Mouse (Mus musculus): ENCODE data around the gene Zbtb21. TPM values are rescaled to one million over a fixed set of nuclear protein-coding genes. Genes with fewer than 3 reads are reported as not detected.
A peak's percentile ranks its signal among the peaks of the same experiment; 100 is the strongest.
"Not testable (repeated sequence)": the region's sequence is repeated elsewhere in the genome, so short reads cannot be mapped to it uniquely, and the experiment has no call there.

Gene Zbtb21
- total RNA-seq, 2 experiments from 2014 or later = 24.7 to 28.7 TPM

GRCm38 (mm10) chr16:97948836-97949235 is 13.6 kb downstream of the Zbtb21 start:
- intact Hi-C loops (cut with DNase I) = no loop called here
- no peak for DNase-seq

GRCm38 (mm10) chr16:97946993-97947392 is 15.4 kb downstream of the Zbtb21 start:
- intact Hi-C loops (cut with DNase I); DNase-seq: not testable (repeated sequence)

DNA sequence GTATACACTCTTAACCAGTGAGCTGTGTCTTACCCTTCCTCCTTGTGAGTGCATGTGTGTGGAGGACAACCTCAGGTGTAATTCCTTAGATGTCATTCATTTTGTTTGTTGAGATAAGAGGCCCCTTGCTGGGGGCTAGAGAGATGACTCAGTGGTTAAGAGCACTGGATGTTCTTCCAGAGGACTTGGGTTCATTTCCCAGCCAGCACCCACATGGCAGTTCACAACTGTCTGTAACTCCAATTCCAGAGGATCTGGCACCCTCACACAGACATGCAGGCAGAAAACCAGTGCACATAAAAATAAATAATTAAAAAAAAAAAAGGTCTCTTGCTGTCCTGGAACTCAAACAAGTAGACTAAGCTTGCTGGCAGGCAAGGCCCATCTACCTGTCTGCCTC is 20.6 kb downstream of the Zbtb21 start:
- intact Hi-C loops (cut with DNase I) = no loop called here
- DNase-seq = no peak

DNA sequence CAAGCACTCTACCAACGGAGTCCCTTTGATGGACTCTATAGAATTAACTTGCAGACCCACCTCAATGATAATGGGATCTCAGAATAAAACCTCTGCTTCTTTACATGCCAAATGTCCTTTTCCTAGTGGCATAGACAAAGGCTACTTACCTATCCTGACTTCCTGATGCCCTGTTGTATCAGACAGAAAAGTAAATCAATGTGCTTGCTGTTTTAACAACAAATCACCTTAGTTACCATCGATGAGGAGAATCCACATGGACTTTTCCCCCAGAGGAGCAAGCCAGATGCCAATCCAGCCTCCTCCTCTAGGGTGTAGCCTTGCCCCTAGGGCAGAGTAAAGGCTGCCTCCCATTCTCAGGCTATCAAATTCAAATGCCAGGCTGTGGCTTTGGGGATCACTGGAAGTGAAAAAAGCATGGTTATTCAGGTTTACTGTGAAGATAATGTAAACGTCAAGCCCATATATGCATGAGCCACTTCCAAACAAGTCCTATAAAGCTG is 21.9 kb downstream of the Zbtb21 start:
- DNase-seq = no peak
- intact Hi-C loops (cut with DNase I) = no loop called here

GRCm38 (mm10) chr16:97935815-97936214 is 26.6 kb downstream of the Zbtb21 start:
- no peak for DNase-seq

DNA sequence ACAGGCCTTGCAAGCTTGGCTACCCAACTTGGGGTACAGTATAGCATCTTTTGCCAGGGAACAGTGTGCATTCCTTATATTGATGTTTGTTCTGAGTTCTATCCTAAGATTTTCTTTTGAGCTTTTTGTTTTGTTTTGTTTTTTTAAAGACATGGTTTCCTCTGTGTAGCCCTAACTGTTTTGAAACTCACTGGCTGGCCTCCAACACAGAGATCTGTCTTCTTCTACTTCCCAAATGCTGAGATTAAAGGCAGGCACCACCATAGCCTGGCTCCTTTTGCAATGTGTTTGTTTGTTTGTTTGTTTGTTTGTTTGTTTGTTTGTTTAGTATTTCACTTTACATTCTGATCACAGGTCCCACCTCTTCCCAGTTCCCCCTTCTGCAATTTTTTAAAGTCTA is 32.2 kb downstream of the Zbtb21 start:
- intact Hi-C loops (cut with DNase I) = no loop called here

More at GRCm38 (mm10) chr16:97935815-97936214, 26.6 kb downstream of the Zbtb21 start:
- intact Hi-C loops (cut with DNase I) = no loop called here

DNA sequence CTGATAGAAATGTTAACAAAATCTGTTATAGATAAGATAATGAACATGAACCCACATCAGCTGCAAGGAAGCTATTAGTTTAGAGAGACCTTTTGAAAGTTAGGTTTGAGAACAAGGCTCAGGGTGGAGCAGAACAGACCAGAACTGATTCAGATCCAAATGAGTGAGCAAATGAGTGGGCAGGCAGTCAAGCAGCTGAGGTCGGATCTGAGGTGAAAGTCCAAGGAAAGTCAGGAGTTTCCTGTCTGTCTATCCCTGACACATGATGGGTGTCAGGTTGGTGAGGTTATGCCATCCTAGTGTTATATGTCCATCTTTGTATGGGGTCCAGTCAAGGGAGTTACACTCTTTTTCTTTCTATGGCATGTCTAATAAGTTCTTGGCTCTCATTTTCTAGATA is 32.9 kb downstream of the Zbtb21 start:
- intact Hi-C loops (cut with DNase I) = no loop called here
- no peak for DNase-seq

More for the DNA sequence above, 32.2 kb downstream of the Zbtb21 start:
- no peak for DNase-seq

DNA sequence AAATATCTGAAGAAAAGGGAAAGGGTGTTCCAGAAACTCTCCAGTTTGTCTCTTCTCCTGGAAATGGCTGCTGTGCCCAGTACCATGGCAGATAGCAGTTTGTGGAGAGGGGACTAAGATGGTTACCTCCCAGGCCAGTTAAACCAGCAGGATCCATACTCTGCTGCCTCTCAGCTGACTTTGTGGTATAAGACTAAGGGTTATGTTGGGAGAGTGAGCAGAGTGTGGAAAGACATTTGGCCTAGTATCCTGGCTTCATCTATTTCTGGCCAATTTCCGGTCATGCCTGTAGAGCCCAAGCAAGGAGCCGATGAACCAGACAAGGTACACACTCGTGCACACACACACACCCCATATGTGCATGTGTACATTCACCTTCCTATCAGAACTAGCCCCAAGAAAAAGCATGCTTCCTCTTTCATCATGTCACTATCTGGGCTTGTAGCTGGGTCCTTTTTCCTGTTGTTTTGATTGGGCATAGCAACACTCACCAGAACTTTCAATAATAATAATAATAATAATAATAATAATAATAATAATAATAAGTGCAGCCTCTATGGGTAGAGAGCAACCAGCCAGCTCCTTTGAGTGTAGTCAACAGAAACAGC is 35.0 kb downstream of the Zbtb21 start:
- DNase-seq = no peak
- intact Hi-C loops (cut with DNase I) = no loop called here

DNA sequence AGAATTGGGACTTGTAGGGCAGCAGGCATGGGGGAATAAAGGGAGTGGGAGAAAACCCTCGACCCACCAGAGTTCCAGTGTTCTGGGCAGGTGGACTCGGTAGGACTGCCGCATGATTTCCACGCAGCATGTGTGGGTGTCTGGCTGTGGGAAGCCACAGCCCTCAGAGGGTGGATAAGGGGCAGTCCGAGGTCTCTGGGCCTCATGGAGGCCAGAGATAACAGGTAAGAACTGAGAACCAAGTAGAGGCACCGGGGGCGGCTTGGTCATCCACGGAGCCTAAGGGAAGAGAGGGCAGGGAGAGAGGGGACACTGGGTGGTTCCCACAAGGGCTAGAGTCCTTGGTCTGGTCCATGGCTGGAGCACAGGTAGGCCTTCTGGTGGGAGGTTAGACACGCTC is 36.0 kb downstream of the Zbtb21 start:
- no peak for DNase-seq
- intact Hi-C loops (cut with DNase I) = no loop called here

- intact Hi-C loops (cut with DNase I) = no loop called here
- no peak for DNase-seq
Observed at GRCm38 (mm10) chr16:97925760-97926159, 36.7 kb downstream of the Zbtb21 start.

GRCm38 (mm10) chr16:97923700-97924099 is 38.7 kb downstream of the Zbtb21 start:
- no peak for DNase-seq
- intact Hi-C loops (cut with DNase I) = no loop called here

DNA sequence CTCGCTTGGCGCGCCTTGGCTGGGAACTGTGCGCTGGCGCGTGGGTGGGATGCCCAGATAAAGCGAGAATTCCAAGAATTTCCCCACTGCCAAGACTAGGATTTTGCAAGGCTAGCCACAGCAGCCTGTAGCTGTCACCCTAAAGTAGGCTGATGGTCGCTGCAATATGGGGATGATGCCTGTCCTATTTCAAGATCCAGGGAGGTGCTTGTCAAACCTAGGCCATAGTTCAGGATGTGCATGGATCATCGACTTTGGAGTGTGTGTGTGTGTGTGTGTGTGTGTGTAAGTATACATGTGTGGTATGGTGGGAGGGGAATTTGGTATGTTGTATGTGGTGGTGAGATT is 39.7 kb downstream of the Zbtb21 start:
- intact Hi-C loops (cut with DNase I) = no loop called here
- DNase-seq = no peak

DNA sequence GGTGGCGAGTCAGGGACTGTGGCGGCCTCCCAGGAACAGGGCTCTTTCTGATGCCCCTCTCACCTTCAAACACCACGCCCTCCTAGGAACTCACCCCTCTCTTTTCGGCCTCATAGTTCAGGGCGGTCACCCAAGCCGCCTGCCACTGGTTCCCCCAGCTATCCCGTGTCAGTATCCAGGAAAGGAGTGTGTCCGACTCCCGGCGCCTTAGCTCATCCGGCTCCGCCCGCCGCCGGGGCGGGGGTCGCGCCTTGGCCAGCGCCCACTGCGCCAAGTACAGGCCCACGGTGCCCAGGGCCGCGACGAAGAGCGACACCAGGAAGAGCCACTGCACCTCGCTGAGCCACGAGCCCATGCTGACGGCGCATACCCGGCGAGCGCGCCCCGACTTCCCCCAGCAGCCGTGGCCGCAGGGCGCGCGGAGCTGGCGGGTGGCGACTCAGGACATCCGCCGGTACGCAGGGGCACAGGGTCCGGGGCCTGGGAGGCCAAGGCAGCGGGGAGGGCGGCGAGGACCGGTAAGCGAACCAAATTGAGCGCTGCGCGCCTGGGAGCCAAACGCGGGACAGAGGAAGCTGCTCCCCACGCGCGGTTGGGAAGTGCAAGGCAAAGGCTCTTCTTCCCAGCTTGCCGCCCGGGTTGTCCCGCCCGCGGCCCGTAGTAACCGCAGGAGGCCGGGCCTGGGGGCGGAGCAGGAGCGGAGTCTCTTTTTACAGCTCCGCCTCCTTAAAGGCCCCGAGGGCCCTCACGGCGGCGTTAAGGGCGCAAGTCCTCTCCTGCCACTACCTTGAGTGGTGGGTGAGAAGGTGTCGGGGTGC is 40.3 kb downstream of the Zbtb21 start:
- intact Hi-C loops (cut with DNase I) = no loop called here
- peak; percentile 78 for DNase-seq

DNA sequence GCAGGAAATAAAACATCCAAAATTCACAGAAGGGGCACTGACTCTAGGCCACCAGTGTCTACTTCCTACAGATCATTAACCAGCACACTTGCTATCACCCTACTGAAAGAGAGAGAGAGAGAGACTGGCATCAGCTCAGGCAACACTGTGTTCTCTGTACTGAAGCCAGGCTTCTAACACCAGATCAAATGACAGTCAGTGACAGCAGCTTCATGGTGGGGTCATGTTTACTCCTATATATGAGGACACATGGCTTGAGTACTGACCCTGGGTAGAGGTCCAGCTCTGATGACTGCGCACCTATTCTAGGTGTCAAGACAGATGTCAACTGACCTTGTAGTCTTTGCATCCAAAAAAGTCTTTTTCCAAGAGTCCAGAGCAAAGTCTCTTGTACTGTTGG is 41.8 kb downstream of the Zbtb21 start:
- intact Hi-C loops (cut with DNase I) = no loop called here
- no peak for DNase-seq

- DNase-seq = no peak
- intact Hi-C loops (cut with DNase I) = no loop called here
Observed at GRCm38 (mm10) chr16:97919793-97920192, 42.6 kb downstream of the Zbtb21 start.

- no peak for DNase-seq
- intact Hi-C loops (cut with DNase I) = no loop called here
Observed at GRCm38 (mm10) chr16:97912873-97913272, 49.5 kb downstream of the Zbtb21 start.

DNA sequence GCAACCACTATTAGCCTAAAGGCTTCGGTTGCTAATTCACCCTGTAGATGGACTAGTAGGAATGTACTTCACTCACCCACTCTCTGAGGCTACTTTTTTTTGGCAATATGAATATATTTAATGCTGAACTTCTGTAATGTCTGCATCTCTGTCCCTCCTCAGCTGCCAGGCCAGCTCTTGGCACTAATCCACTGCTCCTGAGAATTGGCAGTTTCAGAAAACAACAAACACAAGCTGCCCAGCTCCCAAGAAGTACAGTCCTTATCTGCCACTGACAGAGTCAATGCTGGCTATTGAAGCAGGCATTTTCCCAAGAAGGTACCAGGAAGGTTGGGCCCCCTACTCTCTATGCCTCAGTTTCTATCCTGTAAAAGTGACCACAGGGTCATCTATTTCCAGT is 53.1 kb downstream of the Zbtb21 start:
- DNase-seq = peak; percentile 10

DNA sequence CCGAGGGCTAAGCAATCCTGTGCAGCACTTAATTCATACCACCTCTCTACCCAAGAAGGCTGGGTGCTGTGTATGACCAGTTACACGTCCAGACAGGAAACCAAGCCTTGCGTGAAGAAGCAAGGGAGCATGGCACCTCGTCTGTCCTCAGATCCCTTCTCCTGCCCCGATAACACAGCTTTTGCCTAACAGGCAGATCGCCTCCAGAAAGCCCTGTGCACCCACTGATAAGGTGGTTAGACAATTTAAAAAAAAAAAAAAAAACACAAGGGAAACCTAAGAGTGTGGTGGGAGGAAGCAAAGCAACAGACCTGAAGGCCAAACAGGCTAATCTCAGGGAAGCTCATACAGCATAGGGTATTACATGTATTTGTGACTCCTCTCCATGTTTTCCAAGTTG is 54.9 kb downstream of the Zbtb21 start:
- DNase-seq = no peak
- intact Hi-C loops (cut with DNase I) = no loop called here

More for the DNA sequence above, 53.1 kb downstream of the Zbtb21 start:
- intact Hi-C loops (cut with DNase I) = no loop called here

DNA sequence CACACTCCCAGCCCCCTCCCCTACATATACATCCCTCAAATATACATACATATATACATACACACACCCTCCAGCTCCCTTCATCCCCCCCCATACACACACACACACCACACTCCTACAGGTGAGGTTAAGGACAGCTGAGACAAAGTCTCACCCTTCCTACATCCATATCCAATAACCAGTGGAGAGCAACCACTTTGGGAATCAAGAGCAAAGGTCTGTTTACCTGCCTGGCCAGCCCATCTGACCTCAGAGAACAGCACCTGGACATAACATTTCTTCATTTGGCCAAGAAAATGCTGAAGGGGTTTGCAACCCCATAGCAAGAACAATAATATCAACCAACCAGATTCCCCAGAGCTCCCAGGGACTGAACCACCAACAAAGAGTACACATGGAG is 56.1 kb downstream of the Zbtb21 start:
- DNase-seq = no peak
- intact Hi-C loops (cut with DNase I) = no loop called here

DNA sequence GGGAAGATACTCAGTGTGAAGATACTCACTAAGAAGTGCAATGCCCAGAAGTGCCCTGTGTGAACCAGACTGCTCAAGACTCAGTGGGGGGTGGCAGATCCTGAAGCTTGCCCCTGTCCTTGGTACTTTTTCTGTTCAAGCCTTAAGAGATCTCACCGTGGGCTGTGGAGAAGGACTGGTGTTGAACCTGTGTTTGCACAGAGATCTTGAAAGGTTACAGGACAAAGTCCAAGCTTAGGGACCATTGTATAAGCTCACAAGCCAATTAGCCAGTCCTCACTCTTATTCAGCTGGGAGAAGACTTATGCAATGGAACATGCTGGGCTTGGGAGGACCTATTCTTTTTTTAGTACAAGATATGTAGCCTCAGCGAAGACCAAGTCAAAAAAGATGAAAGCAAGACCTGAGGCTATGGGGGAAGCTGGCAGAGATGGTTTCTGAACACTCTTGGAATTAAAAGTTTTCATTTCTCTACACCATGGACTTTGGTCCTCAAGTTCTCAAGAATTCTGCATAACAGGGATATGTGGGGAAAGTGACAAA is 56.9 kb downstream of the Zbtb21 start:
- intact Hi-C loops (cut with DNase I) = no loop called here
- no peak for DNase-seq

GRCm38 (mm10) chr16:97904035-97904434 is 58.4 kb downstream of the Zbtb21 start:
- DNase-seq = no peak
- intact Hi-C loops (cut with DNase I) = no loop called here

All from left cerebral cortex, postnatal 4 days (tissue).